Mouse (Mus musculus) limb, embryonic 11.5 days (tissue): Measurements from ENCODE around the gene Krt14. TPM values are rescaled to one million over a fixed set of nuclear protein-coding genes. Genes with fewer than 3 reads are reported as not detected.

Experiments used
- ATAC-seq: fragments of 200-750 bp; cut with Nextera tagmentation; 2 replicates; pipeline ENCODE4 v1.8.0; 2017; ENCODE audit warnings: low read depth; ENCODE audit not compliant: insufficient number of reproducible peaks, low FRiP score, low TSS enrichment
- DNase-seq: peaks from one replicate; pipeline ENCODE4 v3.0.0-alpha.2; 2015; ENCODE audit warnings: low spot score
- H3K27ac ChIP-seq: fragments of 300-500 bp; sonication (generic); replicated peaks from 2 replicates; pipeline ENCODE4 v1.5.1; 2014; ENCODE audit warnings: low read depth, mild to moderate bottlenecking, low read length
- H3K27me3 ChIP-seq: fragments of 300-500 bp; sonication (generic); 2 replicates; pipeline ENCODE4 v1.6.1; 2014; ENCODE audit warnings: mild to moderate bottlenecking, low read length, mixed read lengths; ENCODE audit not compliant: control insufficient read depth, insufficient read depth
- H3K36me3 ChIP-seq: fragments of 300-500 bp; sonication (generic); 2 replicates; pipeline ENCODE4 v1.6.1; 2014; ENCODE audit warnings: mild to moderate bottlenecking, low read length, moderate library complexity, mixed read lengths; ENCODE audit not compliant: control insufficient read depth, insufficient read depth
- H3K4me1 ChIP-seq: fragments of 300-500 bp; sonication (generic); 2 replicates; pipeline ENCODE4 v1.6.1; 2014; ENCODE audit warnings: low read length, mixed read lengths; ENCODE audit not compliant: control insufficient read depth, insufficient read depth
- H3K4me2 ChIP-seq: fragments of 300-500 bp; sonication (generic); 2 replicates; pipeline ENCODE4 v1.6.1; 2014; ENCODE audit warnings: low read depth, mild to moderate bottlenecking, moderate library complexity; ENCODE audit not compliant: severe bottlenecking
- H3K4me3 ChIP-seq: fragments of 300-500 bp; sonication (generic); 2 replicates; pipeline ENCODE4 v1.5.1; 2014; ENCODE audit warnings: low read depth, low read length
- H3K9ac ChIP-seq: fragments of 300-500 bp; sonication (generic); 2 replicates; pipeline ENCODE4 v1.6.1; 2014; ENCODE audit warnings: mild to moderate bottlenecking, low read length
- H3K9me3 ChIP-seq: fragments of 300-500 bp; sonication (generic); 2 replicates; pipeline ENCODE4 v1.6.1; 2016; ENCODE audit warnings: low read length; ENCODE audit not compliant: control insufficient read depth
- WGBS: fragments of 180-500 bp; shearing (Covaris S2); extraction: QIAGEN DNeasy Blood & Tissue Kit; methylation state at CpG from one replicate; pipeline ENCODE4 v1.1.7; 2014; 5-methylcytosine and 5-hydroxymethylcytosine counted together
- polyA plus RNA-seq: library from polyadenylated mRNA; unstranded; fragments of >200 nt; fragmentation: Nextera tagmentation; extraction: Ambion mirVana; gene quantifications from 2 replicates; pipeline ENCODE4 v1.2.1, GENCODE M21; 2014

Krt14 gene
- polyA plus RNA-seq, 1 experiment from 2014 or later = 49.6 TPM

GRCm38 (mm10) chr11:100208542-100208941 lies 1.2 kb upstream of the Krt14 start:
- Histone ChIP-seq H3K27me3 (no peaks in the 10 kb centered on the region), H3K4me2 (no peak overlapping the region), H3K4me3 (no peak overlapping the region), H3K9me3 (no peaks in the 10 kb centered on the region), H3K4me1 (no peaks in the 10 kb centered on the region), H3K9ac (no peak overlapping the region), H3K27ac (no peak overlapping the region), H3K36me3 (no peaks in the 10 kb centered on the region)
- ATAC-seq = no peak
- 56% methylated on average over 6 of the region's 6 CpGs for WGBS
- DNase-seq = peak; percentile 35

- ATAC-seq (no peak), DNase-seq (peak; percentile 84)
- H3K4me2 ChIP-seq = no peak overlapping the region
- H3K9me3 ChIP-seq = no peaks in the 10 kb centered on the region
- H3K27ac ChIP-seq = no peak overlapping the region
- no peaks in the 10 kb centered on the region for H3K36me3 ChIP-seq
- H3K27me3 ChIP-seq = no peaks in the 10 kb centered on the region
- no peak overlapping the region for H3K9ac ChIP-seq
- H3K4me1 ChIP-seq = no peaks in the 10 kb centered on the region
- 21% methylated on average over 6 of the region's 6 CpGs for WGBS
- H3K4me3 ChIP-seq = no peak overlapping the region
Observed at GRCm38 (mm10) chr11:100203448-100203847, 3.9 kb downstream of the Krt14 start.

DNA sequence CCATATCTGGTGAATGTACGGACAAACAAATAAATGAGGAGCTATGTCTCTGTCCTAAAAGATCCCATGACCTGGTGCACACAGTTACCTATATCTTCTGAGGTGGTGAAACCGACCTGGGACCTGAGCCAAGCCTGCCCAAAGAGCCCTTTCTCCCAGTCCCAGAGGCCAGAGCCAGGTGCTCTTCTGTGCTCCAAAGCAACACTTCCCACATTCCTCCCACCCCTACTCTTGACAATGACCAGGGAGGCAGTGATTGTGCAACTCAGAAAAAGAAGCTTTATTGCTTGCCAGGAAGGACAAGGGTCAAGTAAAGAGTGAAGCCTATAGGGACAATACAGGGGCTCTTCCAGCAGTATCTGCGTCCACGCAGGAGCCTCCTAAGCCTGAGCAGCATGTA lies 4.4 kb downstream of the Krt14 start:
- H3K27me3 ChIP-seq = no peaks in the 10 kb centered on the region
- H3K9ac ChIP-seq = no peak overlapping the region
- H3K4me2 ChIP-seq = no peak overlapping the region
- no peak for ATAC-seq
- H3K27ac ChIP-seq = no peak overlapping the region
- WGBS = 81% methylated on average over 4 of the region's 4 CpGs
- H3K9me3 ChIP-seq = no peaks in the 10 kb centered on the region
- no peak for DNase-seq
- H3K4me3 ChIP-seq = no peak overlapping the region
- no peaks in the 10 kb centered on the region for H3K4me1 ChIP-seq
- no peaks in the 10 kb centered on the region for H3K36me3 ChIP-seq

DNA sequence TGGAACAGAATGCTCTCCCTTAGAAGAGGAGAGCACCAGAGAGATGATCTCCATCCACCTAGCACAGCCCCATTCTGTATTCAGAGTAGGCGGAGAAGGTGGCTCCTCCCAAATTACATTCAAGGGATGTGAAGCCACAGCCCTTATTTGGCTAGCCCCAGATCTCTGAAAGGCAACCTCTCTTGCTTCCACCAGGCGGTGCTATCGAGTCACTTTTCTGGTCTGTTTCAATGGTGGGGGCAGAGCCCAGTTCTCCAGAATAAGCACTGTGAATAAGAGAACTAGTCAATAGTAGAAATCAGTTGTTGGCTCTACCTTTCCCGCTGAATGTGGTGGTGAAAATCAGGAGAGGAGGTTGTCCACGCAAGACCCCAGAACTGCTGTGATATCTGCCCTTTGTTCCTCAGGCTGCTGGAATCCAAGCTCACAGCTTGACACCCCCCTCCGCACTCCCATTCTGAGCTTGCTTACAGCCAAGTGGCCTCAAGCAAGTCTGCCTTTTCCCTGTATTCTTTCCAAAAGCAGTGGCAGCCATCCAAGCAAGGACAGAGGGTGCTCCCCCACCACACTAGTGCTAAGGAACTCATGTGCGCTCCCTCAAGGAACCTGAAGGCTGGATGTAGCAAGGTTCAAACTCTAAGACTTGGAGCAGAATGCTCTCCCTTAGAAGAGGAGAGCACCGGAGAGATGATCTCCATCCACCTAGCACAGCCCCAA lies 7.1 kb downstream of the Krt14 start:
- Histone ChIP-seq H3K9me3 (no peaks in the 10 kb centered on the region), H3K4me2 (no peak overlapping the region), H3K36me3 (no peaks in the 10 kb centered on the region), H3K27ac (no peak overlapping the region), H3K4me1 (no peaks in the 10 kb centered on the region), H3K27me3 (no peaks in the 10 kb centered on the region), H3K4me3 (no peak overlapping the region), H3K9ac (no peak overlapping the region)
- 46% methylated on average over 8 of the region's 8 CpGs for WGBS
- DNase-seq = peak; percentile 55
- no peak for ATAC-seq

DNA sequence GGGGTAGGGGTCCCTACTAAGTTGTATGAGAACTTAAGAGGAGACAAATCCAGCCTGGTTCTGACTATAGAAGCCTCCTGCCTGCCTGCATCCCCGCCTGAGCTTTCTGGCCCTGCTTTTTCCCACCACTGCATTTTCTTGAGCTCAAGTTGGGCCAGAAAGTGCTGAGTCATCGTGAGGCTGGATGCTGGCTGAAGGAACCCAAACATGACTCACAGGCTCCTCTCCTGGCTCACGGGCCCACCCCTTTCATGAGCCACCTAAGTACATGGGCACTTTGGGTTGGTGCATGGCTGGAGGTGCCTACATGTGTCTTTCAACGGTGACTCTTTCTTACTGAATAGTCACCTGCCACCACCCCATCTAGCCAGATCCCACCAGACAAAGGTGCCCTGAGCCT lies 8.7 kb downstream of the Krt14 start:
- no peaks in the 10 kb centered on the region for H3K9me3 ChIP-seq
- H3K4me3 ChIP-seq = no peak overlapping the region
- H3K9ac ChIP-seq = no peak overlapping the region
- DNase-seq (no peak), ATAC-seq (no peak)
- WGBS = 74% methylated on average over 4 of the region's 4 CpGs
- H3K4me1 ChIP-seq = no peaks in the 10 kb centered on the region
- no peak overlapping the region for H3K4me2 ChIP-seq
- no peaks in the 10 kb centered on the region for H3K27me3 ChIP-seq
- H3K27ac ChIP-seq = no peak overlapping the region
- no peaks in the 10 kb centered on the region for H3K36me3 ChIP-seq

GRCm38 (mm10) chr11:100192992-100193391 lies 14.4 kb downstream of the Krt14 start, which contains the start of gene Krt9:
TSS of gene Krt9 (minus strand) at chr11:100193246.
- no peak within 1 kb of the TSS for H3K4me2 ChIP-seq
- DNase-seq (no peak), ATAC-seq (no peak)
- no peaks in the 10 kb centered on the region for H3K36me3 ChIP-seq
- no peaks in the 10 kb centered on the region for H3K4me1 ChIP-seq
- 45% methylated on average over 9 of the region's 9 CpGs for WGBS
- no peaks in the 10 kb centered on the region for H3K27me3 ChIP-seq
- no peaks in the 10 kb centered on the region for H3K9me3 ChIP-seq
- no peak within 1 kb of the TSS for H3K4me3 ChIP-seq
- no peak within 1 kb of the TSS for H3K9ac ChIP-seq
- H3K27ac ChIP-seq = no peak within 1 kb of the TSS

DNA sequence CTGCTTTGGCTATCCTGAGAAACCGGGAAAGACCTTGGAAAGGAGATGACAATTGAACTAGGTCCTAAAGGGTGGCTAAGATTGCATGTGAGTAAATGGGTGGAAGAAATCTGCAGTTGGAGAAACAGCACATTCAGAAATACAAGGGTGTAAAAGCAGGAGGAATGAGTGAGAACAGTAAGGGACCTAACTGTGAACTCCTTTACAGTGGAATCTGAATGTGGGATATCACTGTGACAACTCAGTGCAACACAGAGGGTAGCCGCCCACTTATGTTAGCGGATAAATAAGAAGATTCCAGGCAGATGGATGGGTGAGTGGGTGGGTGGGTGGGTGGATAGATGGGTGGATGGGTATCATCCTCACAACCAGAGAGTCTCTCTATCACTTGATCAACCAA lies 15.5 kb downstream of the Krt14 start:
- WGBS = 97% methylated on average over 3 of the region's 3 CpGs
- H3K36me3 ChIP-seq = no peaks in the 10 kb centered on the region
- no peak for DNase-seq
- no peaks in the 10 kb centered on the region for H3K27me3 ChIP-seq
- no peak overlapping the region for H3K4me3 ChIP-seq
- no peak overlapping the region for H3K9ac ChIP-seq
- H3K4me1 ChIP-seq = no peaks in the 10 kb centered on the region
- ATAC-seq = no peak
- H3K27ac ChIP-seq = no peak overlapping the region
- no peaks in the 10 kb centered on the region for H3K9me3 ChIP-seq
- no peak overlapping the region for H3K4me2 ChIP-seq

GRCm38 (mm10) chr11:100186736-100187135 lies 20.6 kb downstream of the Krt14 start:
- no peaks in the 10 kb centered on the region for H3K36me3 ChIP-seq
- no peak overlapping the region for H3K4me2 ChIP-seq
- H3K4me1 ChIP-seq = no peaks in the 10 kb centered on the region
- WGBS = 89% methylated on average over 8 of the region's 8 CpGs
- no peaks in the 10 kb centered on the region for H3K27me3 ChIP-seq
- H3K9me3 ChIP-seq = no peaks in the 10 kb centered on the region
- no peak overlapping the region for H3K27ac ChIP-seq
- H3K9ac ChIP-seq = no peak overlapping the region
- no peak overlapping the region for H3K4me3 ChIP-seq
- ATAC-seq (no peak), DNase-seq (no peak)

DNA sequence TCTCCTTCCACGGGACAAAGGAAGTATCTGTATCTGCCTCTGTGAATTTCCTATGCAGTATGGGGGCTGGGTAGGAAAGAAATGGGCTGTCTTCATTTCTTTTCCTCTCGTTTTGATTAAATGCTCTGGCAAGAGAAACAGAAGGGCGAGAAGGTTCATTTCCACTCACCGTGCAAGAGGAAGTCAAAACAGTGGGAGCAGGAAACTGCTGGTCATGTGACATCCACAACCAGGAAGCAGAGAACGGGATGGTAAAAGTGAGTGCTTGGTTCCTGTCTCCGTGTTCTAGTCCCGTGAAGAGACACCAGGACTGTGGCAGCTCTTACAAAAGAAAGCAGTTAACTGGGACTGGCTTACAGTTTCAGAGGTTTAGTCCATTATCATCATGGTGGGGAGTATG lies 25.6 kb downstream of the Krt14 start:
- Histone ChIP-seq H3K9ac (no peak overlapping the region), H3K4me1 (no peaks in the 10 kb centered on the region), H3K27ac (no peak overlapping the region), H3K27me3 (no peaks in the 10 kb centered on the region), H3K9me3 (no peaks in the 10 kb centered on the region), H3K36me3 (no peaks in the 10 kb centered on the region), H3K4me2 (no peak overlapping the region), H3K4me3 (no peak overlapping the region)
- ATAC-seq (no peak), DNase-seq (no peak)
- 84% methylated on average over 7 of the region's 7 CpGs for WGBS
